29 mouse cellular contexts compared by ENCODE assay signal in genomic region chr13:80614971-80615370, GRCm38 (mm10).
A peak's percentile ranks its signal among the peaks of the same experiment; 100 is the strongest.
DNase-seq lines count a peak whose midpoint lies in the region; ATAC-seq and TF ChIP-seq lines count a peak whose summit lies in the region.
"Had no signal": no experiment of that assay in that cellular context is flagged by ENCODE, and none has a peak within 500 bp of the region (broad histone marks: within the 10 kb centered on the region; RNA-seq: fewer than 3 reads in every experiment).

No protein-coding gene starts in this region.

- H3K4me2 ChIP-seq in hindbrain, embryonic 14.5 days (replicated peaks) = no peak overlapping the region
- H3K4me2 ChIP-seq in hindbrain, embryonic 16.5 days (ENCODE audit: low read length) = no peak overlapping the region
- no peak overlapping the region; the same call in 1 of the 2 replicates for H3K4me2 ChIP-seq in forebrain, embryonic 14.5 days (ENCODE audit: low read length)
- no peak overlapping the region for H3K4me2 ChIP-seq in midbrain, embryonic 15.5 days
- H3K4me2 ChIP-seq in intestine, embryonic 15.5 days (replicated peaks) = no peak overlapping the region
- H3K4me2 ChIP-seq: limb, embryonic 12.5 days; liver, embryonic 15.5 days; lung, embryonic 14.5 days; neural tube, embryonic 13.5 days had no signal

- no peaks in the 10 kb centered on the region for H3K4me1 ChIP-seq in hindbrain, embryonic 14.5 days (replicated peaks; ENCODE audit: control insufficient read depth, insufficient read depth, low read length)
- no peaks in the 10 kb centered on the region for H3K4me1 ChIP-seq in hindbrain, embryonic 16.5 days (ENCODE audit: control insufficient read depth, insufficient read depth, low read depth, low read length)
- H3K4me1 ChIP-seq in forebrain, embryonic 14.5 days (ENCODE audit: control insufficient read depth, insufficient read depth, low read length) = peaks cover 5% of the 10 kb centered on the region; the same call in 1 of the 2 replicates
- 0 out of 2 replicates have a peak, but pooled peaks cover 4% of the 10 kb centered on the region for H3K4me1 ChIP-seq in midbrain, embryonic 15.5 days
- no peaks in the 10 kb centered on the region for H3K4me1 ChIP-seq in intestine, embryonic 15.5 days (replicated peaks)
- H3K4me1 ChIP-seq: heart, embryonic 10.5 days; limb, embryonic 12.5 days; liver, embryonic 15.5 days; neural tube, embryonic 13.5 days had no signal

- no peak overlapping the region for H3K27ac ChIP-seq in hindbrain, embryonic 14.5 days
- H3K27ac ChIP-seq in hindbrain, embryonic 16.5 days (ENCODE audit: low read depth, low read length) = no peak overlapping the region
- H3K27ac ChIP-seq in forebrain, embryonic 14.5 days (ENCODE audit: low read depth, low read length) = 0 out of 2 replicates have a peak overlapping the region, but pooled peaks have one; percentile 48
- H3K27ac ChIP-seq in midbrain, embryonic 15.5 days = no peak overlapping the region
- no peak overlapping the region for H3K27ac ChIP-seq in intestine, embryonic 15.5 days
- H3K27ac ChIP-seq: heart, embryonic 10.5 days; limb, embryonic 12.5 days; liver, embryonic 15.5 days; neural tube, embryonic 13.5 days had no signal

- 0 out of 2 replicates have a peak, but pooled peaks have one; percentile 53 for ATAC-seq in hindbrain, embryonic 14.5 days (ENCODE audit: low FRiP score)
- no peak; the same call in 1 of the 2 replicates for ATAC-seq in hindbrain, embryonic 16.5 days
- ATAC-seq in forebrain, embryonic 14.5 days = peak; percentile 72; the same call in 1 of the 2 replicates
- peak; percentile 69; the same call in 1 of the 2 replicates for ATAC-seq in midbrain, embryonic 15.5 days (replicated peaks)
- ATAC-seq in intestine, embryonic 15.5 days = no peak
- ATAC-seq: CD4-positive, CD25-positive, alpha-beta regulatory T cell, adult 4 months; intestine, postnatal 0 days had no signal

- WGBS in hindbrain, embryonic 14.5 days = 50% methylated on average over 5 of the region's 5 CpGs
- 51% methylated on average over 5 of the region's 5 CpGs for whole genome bisulfite sequencing in hindbrain, embryonic 16.5 days
- WGBS in forebrain, embryonic 14.5 days = 45% methylated on average over 5 of the region's 5 CpGs
- 46% methylated on average over 5 of the region's 5 CpGs for WGBS in midbrain, embryonic 15.5 days
- 61% methylated on average over 5 of the region's 5 CpGs for WGBS in intestine, embryonic 15.5 days

- H3K9me3 ChIP-seq in hindbrain, embryonic 14.5 days (ENCODE audit: control insufficient read depth, low read length) = no peaks in the 10 kb centered on the region
- no peaks in the 10 kb centered on the region for H3K9me3 ChIP-seq in hindbrain, embryonic 16.5 days (ENCODE audit: control insufficient read depth, low read length)
- no peaks in the 10 kb centered on the region for H3K9me3 ChIP-seq in forebrain, embryonic 14.5 days (replicated peaks; ENCODE audit: control insufficient read depth, low read length)
- H3K9me3 ChIP-seq in midbrain, embryonic 15.5 days = no peaks in the 10 kb centered on the region
- H3K9me3 ChIP-seq in intestine, embryonic 15.5 days = no peaks in the 10 kb centered on the region
- H3K9me3 ChIP-seq: heart, embryonic 10.5 days; limb, embryonic 12.5 days; liver, embryonic 15.5 days; neural tube, embryonic 13.5 days had no signal

- H3K9ac ChIP-seq in hindbrain, embryonic 14.5 days = no peak overlapping the region
- H3K9ac ChIP-seq in hindbrain, embryonic 16.5 days (ENCODE audit: low read depth, low read length) = no peak overlapping the region
- 0 out of 2 replicates have a peak overlapping the region, but pooled peaks have one; percentile 25 for H3K9ac ChIP-seq in forebrain, embryonic 14.5 days (ENCODE audit: low read length)
- H3K9ac ChIP-seq in midbrain, embryonic 15.5 days = no peak overlapping the region
- H3K9ac ChIP-seq in intestine, embryonic 15.5 days = no peak overlapping the region
- H3K9ac ChIP-seq: limb, embryonic 12.5 days; liver, embryonic 15.5 days; lung, embryonic 14.5 days; neural tube, embryonic 13.5 days had no signal

- no peaks in the 10 kb centered on the region for H3K36me3 ChIP-seq in hindbrain, embryonic 14.5 days (replicated peaks; ENCODE audit: control insufficient read depth, insufficient read depth)
- no peaks in the 10 kb centered on the region for H3K36me3 ChIP-seq in hindbrain, embryonic 16.5 days (ENCODE audit: control insufficient read depth, insufficient read depth, low read length)
- H3K36me3 ChIP-seq in forebrain, embryonic 14.5 days (ENCODE audit: control insufficient read depth, insufficient read depth, low read length) = no peaks in the 10 kb centered on the region
- H3K36me3 ChIP-seq in midbrain, embryonic 15.5 days (replicated peaks) = no peaks in the 10 kb centered on the region
- no peaks in the 10 kb centered on the region for H3K36me3 ChIP-seq in intestine, embryonic 15.5 days
- H3K36me3 ChIP-seq: heart, embryonic 10.5 days; limb, embryonic 12.5 days; liver, embryonic 15.5 days; neural tube, embryonic 13.5 days had no signal

- DNase-seq in hindbrain, embryonic 14.5 days (ENCODE audit: low spot score) = no peak
- peak; percentile 68 for DNase-seq in brain, embryonic 14.5 days (ENCODE audit: low read depth)
- DNase-seq in forebrain, embryonic 14.5 days (ENCODE audit: low spot score) = peak; percentile 57
- DNase-seq in ovary, postnatal 14 days (ENCODE audit: low spot score) = no peak
- DNase-seq: adrenal gland, postnatal 14 days; cerebellum, adult 2 months; cerebellum, postnatal 14 days; gastrocnemius, postnatal 14 days; heart, adult 11 months; heart, postnatal 36 days; kidney, adult 9 months; kidney, postnatal 14 days; layer of hippocampus, adult 9-11 months; lung, embryonic 14.5 days; lung, postnatal 14 days; retina, postnatal 1 day; right cerebral cortex, postnatal 14 days; thymus, postnatal 4 days had no signal

- no peak for TF ChIP-seq CTCF in brain, embryonic 14.5 days (IDR thresholded peaks at IDR 0.05; ENCODE audit: borderline replicate concordance, extremely low read depth, insufficient read depth, insufficient read length)

- TF ChIP-seq POLR2A in brain, embryonic 14.5 days (IDR thresholded peaks at IDR 0.05; ENCODE audit: borderline replicate concordance, extremely low read depth, insufficient read depth, insufficient read length, poor library complexity, severe bottlenecking) = no peak

- H3K27me3 ChIP-seq in hindbrain, embryonic 14.5 days (ENCODE audit: control insufficient read depth, insufficient read depth, low read length) = no peaks in the 10 kb centered on the region
- H3K27me3 ChIP-seq in hindbrain, embryonic 16.5 days (replicated peaks; ENCODE audit: control insufficient read depth, insufficient read depth, low read length) = no peaks in the 10 kb centered on the region
- no peaks in the 10 kb centered on the region for H3K27me3 ChIP-seq in forebrain, embryonic 14.5 days (replicated peaks; ENCODE audit: control insufficient read depth, insufficient read depth, low read length)
- no peaks in the 10 kb centered on the region for H3K27me3 ChIP-seq in midbrain, embryonic 15.5 days (replicated peaks)
- no peaks in the 10 kb centered on the region for H3K27me3 ChIP-seq in intestine, embryonic 15.5 days (replicated peaks)
- H3K27me3 ChIP-seq: limb, embryonic 12.5 days; liver, embryonic 15.5 days; neural tube, embryonic 13.5 days had no signal

- H3K4me3 ChIP-seq in hindbrain, embryonic 14.5 days (replicated peaks; ENCODE audit: low read length) = no peak overlapping the region
- H3K4me3 ChIP-seq in hindbrain, embryonic 16.5 days (ENCODE audit: low read length) = no peak overlapping the region
- H3K4me3 ChIP-seq in forebrain, embryonic 14.5 days (ENCODE audit: low read depth, low read length) = no peak overlapping the region
- H3K4me3 ChIP-seq in midbrain, embryonic 15.5 days = no peak overlapping the region
- no peak overlapping the region for H3K4me3 ChIP-seq in intestine, embryonic 15.5 days (replicated peaks)
- H3K4me3 ChIP-seq: erythroblast, embryonic 14.5 days; heart, embryonic 10.5 days; limb, embryonic 12.5 days; liver, embryonic 15.5 days; myocyte; neural tube, embryonic 13.5 days had no signal

Comparison
In these comparisons a context has a peak if more than half of its experiments do, and no peak if none do; other contexts are left out.
1. ATAC-seq: peak in hindbrain, embryonic 14.5 days (single experiment), forebrain, embryonic 14.5 days (single experiment) and midbrain, embryonic 15.5 days (single experiment); none in hindbrain, embryonic 16.5 days (single experiment) and intestine, embryonic 15.5 days (single experiment).
2. DNase-seq: peak in brain, embryonic 14.5 days (single experiment) and forebrain, embryonic 14.5 days (single experiment); none in hindbrain, embryonic 14.5 days (single experiment) and ovary, postnatal 14 days (single experiment).